In genomic region chr6:144251222-144252170, GRCm38 (mm10) we compare ENCODE assay signal across 11 mouse cellular contexts.
A peak's percentile ranks its signal among the peaks of the same experiment; 100 is the strongest.
DNase-seq lines count a peak whose midpoint lies in the region; ATAC-seq lines count a peak whose summit lies in the region.
"Had no signal": no experiment of that assay in that cellular context is flagged by ENCODE, and none has a peak within 500 bp of the region (broad histone marks: within the 10 kb centered on the region; RNA-seq: fewer than 3 reads in every experiment).

No protein-coding gene starts in this region.

- H3K4me1 ChIP-seq in heart, embryonic 10.5 days = peaks cover 12% of the 10 kb centered on the region
- H3K4me1 ChIP-seq in forebrain, embryonic 15.5 days = peaks cover 24% of the 10 kb centered on the region
- H3K4me1 ChIP-seq: lung, embryonic 15.5 days had no signal

- no peak overlapping the region for H3K4me3 ChIP-seq in heart, embryonic 10.5 days
- no peak overlapping the region for H3K4me3 ChIP-seq in forebrain, embryonic 15.5 days
- H3K4me3 ChIP-seq: lung, embryonic 15.5 days had no signal

- H3K9ac ChIP-seq in forebrain, embryonic 15.5 days (replicated peaks) = no peak overlapping the region
- H3K9ac ChIP-seq: lung, embryonic 15.5 days had no signal

- WGBS in heart, embryonic 10.5 days = 50% methylated on average over 18 of the region's 18 CpGs
- whole genome bisulfite sequencing in forebrain, embryonic 15.5 days = 5% methylated on average over 18 of the region's 18 CpGs

- H3K27me3 ChIP-seq in heart, embryonic 10.5 days (ENCODE audit: insufficient read depth, poor library complexity, severe bottlenecking) = no peaks in the 10 kb centered on the region
- no peaks in the 10 kb centered on the region for H3K27me3 ChIP-seq in forebrain, embryonic 15.5 days
- H3K27me3 ChIP-seq: lung, embryonic 15.5 days had no signal

- H3K27ac ChIP-seq in heart, embryonic 10.5 days = peak overlapping the region; percentile 63; the same call in 1 of the 2 replicates
- peak overlapping the region; percentile 59 for H3K27ac ChIP-seq in forebrain, embryonic 15.5 days (replicated peaks)
- H3K27ac ChIP-seq: lung, embryonic 15.5 days had no signal

- no peaks in the 10 kb centered on the region for H3K9me3 ChIP-seq in heart, embryonic 10.5 days
- no peaks in the 10 kb centered on the region for H3K9me3 ChIP-seq in forebrain, embryonic 15.5 days
- H3K9me3 ChIP-seq: lung, embryonic 15.5 days had no signal

- no peak overlapping the region for H3K4me2 ChIP-seq in forebrain, embryonic 15.5 days (replicated peaks)
- H3K4me2 ChIP-seq: lung, embryonic 15.5 days had no signal

- peak; percentile 91 for ATAC-seq in forebrain, embryonic 15.5 days (replicated peaks)
- ATAC-seq: intestine, postnatal 0 days had no signal

- DNase-seq in heart, embryonic 10.5 days (ENCODE audit: low spot score) = no peak
- no peak for DNase-seq in heart, adult 9 months (ENCODE audit: low spot score in 2 of 2)
- peak; percentile 82 for DNase-seq in mesoderm, embryonic 11.5 days (ENCODE audit: low read depth, low spot score)
- DNase-seq in retina, postnatal 1 day = peak; percentile 91
- DNase-seq in cerebellum, adult 8-10 months = no peak
- no peak for DNase-seq in lung, postnatal 25 days (ENCODE audit: low spot score)
- DNase-seq in kidney, adult 9 months = no peak
- DNase-seq: thymus, postnatal 4 days had no signal

- H3K36me3 ChIP-seq in heart, embryonic 10.5 days = no peaks in the 10 kb centered on the region
- H3K36me3 ChIP-seq in forebrain, embryonic 15.5 days = no peaks in the 10 kb centered on the region
- H3K36me3 ChIP-seq: lung, embryonic 15.5 days had no signal

Comparison
In these comparisons a context has a peak if more than half of its experiments do, and no peak if none do; other contexts are left out.
1. DNase-seq: peak in mesoderm, embryonic 11.5 days (single experiment) and retina, postnatal 1 day (single experiment); none in heart, embryonic 10.5 days (single experiment), heart, adult 9 months (0 of 2), cerebellum, adult 8-10 months (single experiment), lung, postnatal 25 days (single experiment) and kidney, adult 9 months (single experiment).